Mouse (Mus musculus) skeletal muscle tissue, postnatal 0 days (tissue): Measurements from ENCODE around the gene Svs3b. TPM values are rescaled to one million over a fixed set of nuclear protein-coding genes. Genes with fewer than 3 reads are reported as not detected.

Experiments used
- polyA plus RNA-seq: library from polyadenylated mRNA; unstranded; fragments of >200 nt; fragmentation: Nextera tagmentation; extraction: Ambion mirVana; gene quantifications from 2 replicates; pipeline ENCODE4 v1.2.1, GENCODE M21; 2015

Gene Svs3b
- polyA plus RNA-seq = not detected in 2 replicates

DNA sequence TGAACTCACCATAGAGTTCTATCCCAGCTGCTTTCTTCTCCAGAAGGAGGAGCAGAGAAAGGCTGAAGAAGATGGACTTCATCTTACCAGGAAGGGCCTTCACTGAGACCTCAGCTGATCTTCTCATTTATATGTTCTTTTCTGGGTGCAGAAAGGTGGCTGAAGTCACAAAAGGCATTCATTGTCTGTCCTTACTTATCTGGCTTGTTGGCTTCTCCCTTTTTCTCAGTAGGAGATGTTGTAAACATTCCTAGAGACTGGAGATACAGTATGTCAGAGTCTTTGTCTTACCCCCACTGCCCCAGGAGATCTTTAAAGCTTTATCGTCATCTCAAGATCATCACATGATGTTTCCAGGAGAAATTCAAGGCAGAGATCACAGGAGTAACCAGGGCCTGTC, at the start of gene Svs3b:
Gene Svs3b, minus strand, starts transcription at position 101 of the 400 bp plus-strand sequence.

GRCm38 (mm10) chr2:164288968-164289367, 32.5 kb upstream of the Svs3b start, which contains the start of gene Svs3a:
Gene Svs3a, plus strand, starts transcription at chr2:164289268.

DNA sequence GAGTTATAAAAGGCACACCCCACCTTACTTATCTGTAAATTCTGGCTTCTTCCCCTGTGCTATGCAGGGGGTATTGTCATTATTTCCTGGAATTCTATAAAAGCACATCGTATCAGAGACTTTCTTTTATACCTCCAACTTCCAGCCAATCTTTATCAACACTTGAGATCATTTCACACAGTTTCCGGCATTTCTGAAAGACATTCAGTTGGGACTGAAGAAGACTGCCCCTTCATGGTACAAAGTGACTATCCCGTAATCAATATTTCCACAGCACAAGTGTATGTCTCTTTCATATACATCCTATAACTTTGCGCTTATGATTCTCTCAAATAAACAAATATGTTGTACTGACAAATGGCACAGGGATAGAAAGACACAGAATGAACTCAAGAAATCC, 21.9 kb upstream of the Svs3b start, which contains the start of gene Svs4:
Gene Svs4, minus strand, starts transcription at position 101 of the 400 bp plus-strand sequence.

DNA sequence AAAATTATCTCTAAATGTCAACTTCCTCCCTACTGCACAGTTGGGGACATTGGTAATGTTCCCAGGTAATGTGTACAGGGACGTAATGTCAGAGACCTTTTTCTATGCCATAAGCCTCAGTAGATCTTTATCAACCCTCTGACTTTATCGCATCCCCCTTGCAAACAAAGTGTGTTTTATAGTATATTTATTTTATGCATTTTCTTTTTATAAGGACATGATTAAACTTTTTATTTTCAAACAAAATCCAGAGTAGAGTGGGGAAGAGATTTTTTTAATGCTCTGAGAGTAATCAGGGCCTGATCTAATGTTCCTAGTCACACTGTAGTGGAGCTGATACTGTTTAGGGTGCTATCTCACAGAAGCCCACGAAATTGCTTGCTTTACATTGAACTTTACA, 18.1 kb downstream of the Svs3b start, which contains the start of gene Svs2:
Gene Svs2, minus strand, starts transcription at position 101 of the 400 bp plus-strand sequence.

GRCm38 (mm10) chr2:164221522-164221921, 34.9 kb downstream of the Svs3b start, which contains the start of gene Wfdc15b:
Gene Wfdc15b, minus strand, starts transcription at chr2:164221660.

Other genes with a start within 250 kb of the Svs3b start
- 2.9 and 3.8 TPM in 2 replicates for gene Pabpc1l, start 231.2 kb downstream of the Svs3b start, polyA plus RNA-seq
- gene Stk4, start 186.3 kb downstream of the Svs3b start, polyA plus RNA-seq = 6.5 and 7.3 TPM in 2 replicates
- gene Tomm34, start 185.5 kb downstream of the Svs3b start, polyA plus RNA-seq = 22.0 and 24.2 TPM in 2 replicates
- 0.12 TPM in 1 of 2 replicates, not detected in the other for gene Kcns1, start 85.5 kb downstream of the Svs3b start, polyA plus RNA-seq
- 1.2 TPM in 1 of 2 replicates, not detected in the other for gene Wfdc5, start 73.9 kb downstream of the Svs3b start, polyA plus RNA-seq
- gene Wfdc12, start 66.0 kb downstream of the Svs3b start, polyA plus RNA-seq = 0.29 TPM in 1 of 2 replicates, not detected in the other
- not detected in 2 replicates for gene Wfdc15a, start 56.5 kb downstream of the Svs3b start, polyA plus RNA-seq
- gene Wfdc15b, start 35.0 kb downstream of the Svs3b start, polyA plus RNA-seq = not detected in 2 replicates
- gene Svs2, start 18.2 kb downstream of the Svs3b start, polyA plus RNA-seq = not detected in 2 replicates
- gene Svs4, start 21.8 kb upstream of the Svs3b start, polyA plus RNA-seq = not detected in 2 replicates
- gene Svs3a, start 32.6 kb upstream of the Svs3b start, polyA plus RNA-seq = not detected in 2 replicates
- not detected in 2 replicates for gene Svs6, start 60.1 kb upstream of the Svs3b start, polyA plus RNA-seq
- gene Svs5, start 76.1 kb upstream of the Svs3b start, polyA plus RNA-seq = not detected in 2 replicates
- gene Slpi, start 132.5 kb upstream of the Svs3b start, polyA plus RNA-seq = 0.78 and 1.5 TPM in 2 replicates
- 0.07 and 0.08 TPM in 2 replicates for gene Rbpjl, start 146.5 kb upstream of the Svs3b start, polyA plus RNA-seq
- gene Matn4, start 148.5 kb upstream of the Svs3b start, polyA plus RNA-seq = 2.3 and 2.8 TPM in 2 replicates
- 51.3 and 53.3 TPM in 2 replicates for gene Sdc4, start 187.2 kb upstream of the Svs3b start, polyA plus RNA-seq
- 33.6 and 35.7 TPM in 2 replicates for gene Sys1, start 200.3 kb upstream of the Svs3b start, polyA plus RNA-seq
- 12.3 and 14.5 TPM in 2 replicates for gene Gm20458, start 204.3 kb upstream of the Svs3b start, polyA plus RNA-seq
- not detected in 2 replicates for gene Trp53tg5, start 217.1 kb upstream of the Svs3b start, polyA plus RNA-seq
- 9.8 and 10.2 TPM in 2 replicates for gene Dbndd2, start 229.5 kb upstream of the Svs3b start, polyA plus RNA-seq
- 36.4 and 37.9 TPM in 2 replicates for gene Pigt, start 240.9 kb upstream of the Svs3b start, polyA plus RNA-seq